Mouse (Mus musculus): ENCODE data around the gene Mccc1. TPM values are rescaled to one million over a fixed set of nuclear protein-coding genes. Genes with fewer than 3 reads are reported as not detected.

Gene Mccc1
- polyA plus RNA-seq, 1 experiment from 2014 or later = 27.4 TPM

DNA sequence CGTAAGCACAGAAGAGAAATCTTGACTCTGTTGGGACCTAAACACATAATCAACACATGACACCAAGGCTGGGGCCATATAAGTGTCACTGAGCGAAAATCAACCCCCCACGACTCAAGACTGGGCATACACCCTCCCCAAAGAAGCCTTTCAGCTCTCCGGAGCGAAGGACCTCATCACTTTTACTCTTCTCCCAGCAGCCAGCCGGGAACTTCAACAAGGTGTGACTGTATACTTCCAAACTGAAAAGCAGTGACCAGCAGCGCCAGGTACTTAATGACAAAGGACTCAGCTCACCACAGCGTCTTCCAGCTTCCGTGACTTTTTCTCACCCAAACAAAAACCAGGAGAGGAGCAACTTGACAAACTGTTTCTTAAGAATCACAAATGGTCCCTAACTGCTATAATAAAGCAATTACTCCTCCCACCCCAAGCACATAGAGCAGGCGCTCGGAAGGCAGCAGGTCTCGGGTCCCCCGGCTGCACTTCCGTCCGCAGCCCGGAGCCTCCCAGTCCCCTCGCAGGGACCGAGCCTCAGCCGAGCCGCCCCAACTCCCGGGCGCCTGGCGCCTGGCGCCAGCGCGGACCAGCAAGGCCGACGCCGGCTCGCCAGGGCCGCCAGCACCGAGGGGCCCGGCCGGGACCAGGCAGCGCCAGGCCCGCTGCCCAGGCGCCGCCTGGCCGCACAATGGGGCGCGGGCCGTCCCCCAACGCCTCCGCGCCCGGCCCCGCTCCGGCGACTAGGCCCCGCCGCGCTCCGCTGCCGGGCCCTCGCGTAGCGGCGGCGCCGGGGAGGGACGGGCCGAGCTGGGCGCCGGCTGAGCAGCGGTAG, 68.4 kb downstream of the Mccc1 start:
- Histone ChIP-seq H3K4me1 (ENCODE audit: control insufficient read depth, insufficient read depth, low read length) (peaks cover 26% of the 10 kb centered on the region), H3K4me3 (ENCODE audit: low read depth, low read length) (peak overlapping the region; percentile 97), H3K27me3 (ENCODE audit: control insufficient read depth, insufficient read depth, low read depth, low read length) (no peaks in the 10 kb centered on the region), H3K27ac (ENCODE audit: low read length) (peak overlapping the region; percentile 91), H3K36me3 (ENCODE audit: control insufficient read depth, insufficient read depth, low read length) (no peaks in the 10 kb centered on the region), H3K9ac (ENCODE audit: low read depth, low read length) (peak overlapping the region; percentile 99), H3K9me3 (replicated peaks; ENCODE audit: control insufficient read depth, low read length, poor library complexity, severe bottlenecking) (no peaks in the 10 kb centered on the region), H3K4me2 (ENCODE audit: low read length) (peak overlapping the region; percentile 93)
- under 1% methylated on average over 49 of the region's 65 CpGs for WGBS
- ATAC-seq = peak; percentile 82

DNA sequence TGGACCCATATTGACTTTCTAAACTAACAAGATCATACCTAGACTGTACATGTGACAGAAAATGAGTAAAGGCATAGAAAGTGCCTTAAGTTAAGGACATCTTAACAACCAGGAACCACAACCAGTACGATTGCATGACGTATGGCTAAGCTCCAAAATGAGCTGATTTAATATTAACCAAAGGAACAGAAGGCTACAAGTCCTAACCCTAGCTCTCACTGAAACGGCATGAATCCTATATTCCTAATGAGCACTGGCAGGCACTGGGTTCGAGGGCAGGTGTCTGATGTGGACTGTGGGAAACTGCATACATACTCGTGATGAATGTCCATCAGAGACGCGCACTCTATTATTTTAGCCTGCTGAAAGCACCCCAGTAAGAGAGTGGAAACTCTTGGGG, 69.1 kb downstream of the Mccc1 start:
- Histone ChIP-seq H3K9me3 (replicated peaks; ENCODE audit: control insufficient read depth, low read length, poor library complexity, severe bottlenecking) (no peaks in the 10 kb centered on the region), H3K9ac (ENCODE audit: low read depth, low read length) (peak overlapping the region; percentile 99), H3K27me3 (ENCODE audit: control insufficient read depth, insufficient read depth, low read depth, low read length) (no peaks in the 10 kb centered on the region), H3K27ac (ENCODE audit: low read length) (no peak overlapping the region), H3K4me2 (ENCODE audit: low read length) (peak overlapping the region; percentile 93), H3K4me3 (ENCODE audit: low read depth, low read length) (peak overlapping the region; percentile 97), H3K36me3 (ENCODE audit: control insufficient read depth, insufficient read depth, low read length) (no peaks in the 10 kb centered on the region), H3K4me1 (ENCODE audit: control insufficient read depth, insufficient read depth, low read length) (peaks cover 26% of the 10 kb centered on the region)
- ATAC-seq = no peak
- WGBS = 31% methylated on average over 7 of the region's 7 CpGs

GRCm38 (mm10) chr3:35929831-35930230, 70.6 kb downstream of the Mccc1 start:
- Histone ChIP-seq H3K9ac (ENCODE audit: low read depth, low read length) (no peak overlapping the region), H3K36me3 (ENCODE audit: control insufficient read depth, insufficient read depth, low read length) (no peaks in the 10 kb centered on the region), H3K27me3 (ENCODE audit: control insufficient read depth, insufficient read depth, low read depth, low read length) (no peaks in the 10 kb centered on the region), H3K4me2 (ENCODE audit: low read length) (no peak overlapping the region), H3K4me1 (ENCODE audit: control insufficient read depth, insufficient read depth, low read length) (peaks cover 26% of the 10 kb centered on the region), H3K27ac (ENCODE audit: low read length) (no peak overlapping the region), H3K9me3 (replicated peaks; ENCODE audit: control insufficient read depth, low read length, poor library complexity, severe bottlenecking) (no peaks in the 10 kb centered on the region), H3K4me3 (ENCODE audit: low read depth, low read length) (no peak overlapping the region)
- WGBS = 80% methylated on average over 8 of the region's 8 CpGs
- ATAC-seq = no peak

DNA sequence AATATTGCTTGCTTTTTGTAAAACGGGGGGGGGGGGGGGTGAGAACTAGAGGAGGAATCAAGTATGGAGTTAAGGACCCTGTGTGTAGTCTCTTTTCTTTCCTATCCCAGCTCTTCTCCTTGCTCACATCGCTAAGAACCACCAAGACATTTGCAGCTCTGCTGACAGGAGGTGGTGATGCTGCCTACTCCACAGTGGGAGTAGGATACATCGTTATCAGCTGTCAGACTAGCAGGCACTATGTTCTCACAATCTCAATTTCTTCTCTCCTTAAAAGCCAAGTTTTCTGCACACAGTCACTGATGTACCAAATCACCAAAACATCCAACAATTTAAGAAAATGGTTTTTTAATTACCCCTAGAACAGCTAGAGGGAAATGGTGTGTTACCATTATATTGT, 71.1 kb downstream of the Mccc1 start:
- H3K27ac ChIP-seq (ENCODE audit: low read length) = no peak overlapping the region
- peaks cover 26% of the 10 kb centered on the region for H3K4me1 ChIP-seq (ENCODE audit: control insufficient read depth, insufficient read depth, low read length)
- no peaks in the 10 kb centered on the region for H3K9me3 ChIP-seq (replicated peaks; ENCODE audit: control insufficient read depth, low read length, poor library complexity, severe bottlenecking)
- 67% methylated on average over 3 of the region's 3 CpGs for WGBS
- no peaks in the 10 kb centered on the region for H3K27me3 ChIP-seq (ENCODE audit: control insufficient read depth, insufficient read depth, low read depth, low read length)
- no peak overlapping the region for H3K4me2 ChIP-seq (ENCODE audit: low read length)
- H3K4me3 ChIP-seq (ENCODE audit: low read depth, low read length) = no peak overlapping the region
- H3K36me3 ChIP-seq (ENCODE audit: control insufficient read depth, insufficient read depth, low read length) = no peaks in the 10 kb centered on the region
- ATAC-seq = no peak
- H3K9ac ChIP-seq (ENCODE audit: low read depth, low read length) = no peak overlapping the region

DNA sequence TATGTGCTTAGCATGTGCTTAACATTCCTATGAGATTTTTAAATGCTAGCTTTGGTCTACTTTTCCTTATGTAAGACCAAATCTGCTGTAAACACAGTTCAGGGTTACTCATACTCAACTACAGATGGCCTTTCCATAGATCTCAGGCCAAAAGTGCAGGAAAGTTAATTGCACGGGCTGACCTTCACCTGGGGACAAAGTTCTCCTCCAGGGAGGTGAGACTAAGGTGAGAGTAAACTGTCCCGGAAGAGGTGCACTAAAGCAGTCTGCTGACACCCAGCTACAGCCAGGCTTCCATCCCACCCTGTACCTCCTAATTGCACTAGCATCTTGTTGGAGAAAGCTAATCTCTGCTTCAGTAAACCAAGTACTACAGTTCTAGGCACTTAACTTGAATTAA, 74.6 kb downstream of the Mccc1 start:
- ATAC-seq = no peak
- Histone ChIP-seq H3K27me3 (ENCODE audit: control insufficient read depth, insufficient read depth, low read depth, low read length) (no peaks in the 10 kb centered on the region), H3K4me2 (ENCODE audit: low read length) (no peak overlapping the region), H3K27ac (ENCODE audit: low read length) (no peak overlapping the region), H3K4me1 (ENCODE audit: control insufficient read depth, insufficient read depth, low read length) (peaks cover 11% of the 10 kb centered on the region), H3K4me3 (ENCODE audit: low read depth, low read length) (no peak overlapping the region), H3K9ac (ENCODE audit: low read depth, low read length) (no peak overlapping the region), H3K9me3 (replicated peaks; ENCODE audit: control insufficient read depth, low read length, poor library complexity, severe bottlenecking) (no peaks in the 10 kb centered on the region), H3K36me3 (ENCODE audit: control insufficient read depth, insufficient read depth, low read length) (no peaks in the 10 kb centered on the region)
- WGBS = 88% methylated on average over 2 of the region's 2 CpGs

DNA sequence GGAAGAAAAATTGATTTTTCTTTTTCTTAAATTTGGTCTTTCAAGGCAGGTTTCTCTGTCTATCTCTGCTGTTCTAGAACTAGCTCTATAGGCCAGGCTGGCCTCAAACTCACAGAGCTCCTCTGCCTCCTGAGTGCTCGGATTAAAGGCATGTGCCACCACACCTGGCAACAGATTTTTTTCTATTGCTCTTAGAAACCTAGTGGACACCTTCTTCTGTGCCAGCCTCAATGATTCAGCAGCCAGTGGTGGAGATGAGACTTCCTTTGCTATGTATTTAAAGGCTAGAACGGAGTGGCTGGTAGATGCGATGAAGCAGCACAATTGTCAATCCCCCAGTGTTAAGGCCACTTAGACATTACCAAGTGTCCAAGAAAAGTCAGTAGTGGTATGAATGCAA, 76.5 kb downstream of the Mccc1 start:
- no peak for ATAC-seq
- H3K4me2 ChIP-seq (ENCODE audit: low read length) = no peak overlapping the region
- H3K9me3 ChIP-seq (replicated peaks; ENCODE audit: control insufficient read depth, low read length, poor library complexity, severe bottlenecking) = no peaks in the 10 kb centered on the region
- H3K36me3 ChIP-seq (ENCODE audit: control insufficient read depth, insufficient read depth, low read length) = no peaks in the 10 kb centered on the region
- H3K27me3 ChIP-seq (ENCODE audit: control insufficient read depth, insufficient read depth, low read depth, low read length) = no peaks in the 10 kb centered on the region
- 72% methylated on average over 3 of the region's 3 CpGs for WGBS
- H3K4me3 ChIP-seq (ENCODE audit: low read depth, low read length) = no peak overlapping the region
- H3K27ac ChIP-seq (ENCODE audit: low read length) = no peak overlapping the region
- peaks cover 2% of the 10 kb centered on the region; the same call in 1 of the 2 replicates for H3K4me1 ChIP-seq (ENCODE audit: control insufficient read depth, insufficient read depth, low read length)
- H3K9ac ChIP-seq (ENCODE audit: low read depth, low read length) = no peak overlapping the region

GRCm38 (mm10) chr3:35923495-35923894, 77.0 kb downstream of the Mccc1 start:
- 59% methylated on average over 7 of the region's 7 CpGs for WGBS
- Histone ChIP-seq H3K27ac (ENCODE audit: low read length) (no peak overlapping the region), H3K27me3 (ENCODE audit: control insufficient read depth, insufficient read depth, low read depth, low read length) (no peaks in the 10 kb centered on the region), H3K4me2 (ENCODE audit: low read length) (no peak overlapping the region), H3K9ac (ENCODE audit: low read depth, low read length) (no peak overlapping the region), H3K36me3 (ENCODE audit: control insufficient read depth, insufficient read depth, low read length) (no peaks in the 10 kb centered on the region), H3K4me1 (ENCODE audit: control insufficient read depth, insufficient read depth, low read length) (peaks cover 2% of the 10 kb centered on the region; the same call in 1 of the 2 replicates), H3K9me3 (replicated peaks; ENCODE audit: control insufficient read depth, low read length, poor library complexity, severe bottlenecking) (no peaks in the 10 kb centered on the region), H3K4me3 (ENCODE audit: low read depth, low read length) (no peak overlapping the region)
- ATAC-seq = no peak

DNA sequence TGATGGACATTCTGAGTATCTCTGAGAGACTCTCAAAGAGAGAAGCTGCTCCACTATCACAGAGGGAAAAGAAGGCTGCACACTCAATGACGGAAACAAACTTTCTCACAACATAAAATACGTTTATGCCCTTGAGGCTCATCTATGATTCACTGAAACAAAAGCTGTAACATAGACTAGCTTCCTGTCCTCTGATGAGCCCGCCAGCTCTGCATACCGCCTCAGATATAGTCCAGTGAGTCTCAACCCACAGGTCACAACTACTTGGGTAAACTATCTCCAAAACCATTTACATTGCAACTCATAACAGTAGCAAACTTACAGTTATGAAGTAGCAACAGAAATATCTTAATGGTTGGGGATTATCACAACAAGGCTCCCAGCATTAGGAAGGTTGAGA, 78.0 kb downstream of the Mccc1 start:
- no peak overlapping the region for H3K9ac ChIP-seq (ENCODE audit: low read depth, low read length)
- H3K36me3 ChIP-seq (ENCODE audit: control insufficient read depth, insufficient read depth, low read length) = no peaks in the 10 kb centered on the region
- no peaks in the 10 kb centered on the region for H3K9me3 ChIP-seq (replicated peaks; ENCODE audit: control insufficient read depth, low read length, poor library complexity, severe bottlenecking)
- no peak for ATAC-seq
- H3K4me3 ChIP-seq (ENCODE audit: low read depth, low read length) = no peak overlapping the region
- H3K4me1 ChIP-seq (ENCODE audit: control insufficient read depth, insufficient read depth, low read length) = peaks cover 2% of the 10 kb centered on the region; the same call in 1 of the 2 replicates
- 83% methylated on average over 4 of the region's 4 CpGs for WGBS
- no peak overlapping the region for H3K27ac ChIP-seq (ENCODE audit: low read length)
- H3K4me2 ChIP-seq (ENCODE audit: low read length) = no peak overlapping the region
- H3K27me3 ChIP-seq (ENCODE audit: control insufficient read depth, insufficient read depth, low read depth, low read length) = no peaks in the 10 kb centered on the region

DNA sequence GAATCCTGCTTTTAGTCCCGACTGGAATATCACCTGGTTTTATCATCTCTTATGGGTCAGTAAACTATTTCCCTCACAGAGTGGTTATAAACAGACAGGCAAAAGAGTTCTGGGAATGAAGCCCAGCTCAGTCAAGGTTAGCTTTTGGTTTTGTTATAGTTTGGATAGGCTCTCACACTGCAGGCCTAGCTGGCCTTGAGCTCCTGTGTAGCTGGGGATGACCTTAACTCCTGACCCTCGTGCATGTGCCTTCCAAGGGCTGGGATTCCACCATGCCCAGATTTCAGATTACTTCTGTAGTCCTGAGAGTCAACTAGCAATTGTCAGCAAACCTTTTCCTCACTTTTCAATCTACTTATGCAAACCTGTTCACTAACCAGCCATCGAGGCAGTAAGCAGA, 82.2 kb downstream of the Mccc1 start:
- Histone ChIP-seq H3K4me2 (ENCODE audit: low read length) (no peak overlapping the region), H3K4me1 (ENCODE audit: control insufficient read depth, insufficient read depth, low read length) (peaks cover 2% of the 10 kb centered on the region; the same call in 1 of the 2 replicates), H3K36me3 (ENCODE audit: control insufficient read depth, insufficient read depth, low read length) (peaks cover 11% of the 10 kb centered on the region), H3K9me3 (replicated peaks; ENCODE audit: control insufficient read depth, low read length, poor library complexity, severe bottlenecking) (no peaks in the 10 kb centered on the region), H3K27ac (ENCODE audit: low read length) (no peak overlapping the region), H3K4me3 (ENCODE audit: low read depth, low read length) (no peak overlapping the region), H3K9ac (ENCODE audit: low read depth, low read length) (no peak overlapping the region), H3K27me3 (ENCODE audit: control insufficient read depth, insufficient read depth, low read depth, low read length) (no peaks in the 10 kb centered on the region)
- no peak for ATAC-seq
- 86% methylated on average over 3 of the region's 3 CpGs for WGBS
